Mouse (Mus musculus) ovary, postnatal 10 days (tissue): ENCODE data around the gene Zfp445.
A peak's percentile ranks its signal among the peaks of the same experiment; 100 is the strongest.

ENCODE experiments used
- DNase-seq: peaks from one replicate; pipeline ENCODE4 v3.0.0; 2022; ENCODE audit warnings: low spot score

The Zfp445 gene

GRCm38 (mm10) chr9:122836126-122836525 lies 29.7 kb downstream of the Zfp445 start:
- no peak for DNase-seq

GRCm38 (mm10) chr9:122829826-122830380 lies 35.9 kb downstream of the Zfp445 start:
- no peak for DNase-seq

GRCm38 (mm10) chr9:122826743-122827142 lies 39.1 kb downstream of the Zfp445 start:
- DNase-seq: no peak

- no peak for DNase-seq
Measured at GRCm38 (mm10) chr9:122823374-122824017, 42.3 kb downstream of the Zfp445 start.

- no peak for DNase-seq
Measured at GRCm38 (mm10) chr9:122815239-122815851, 50.5 kb downstream of the Zfp445 start.

- no peak for DNase-seq
Measured at GRCm38 (mm10) chr9:122814775-122815174, 51.0 kb downstream of the Zfp445 start.

GRCm38 (mm10) chr9:122812386-122812785 lies 53.4 kb downstream of the Zfp445 start:
- DNase-seq: no peak

- no peak for DNase-seq
Measured at GRCm38 (mm10) chr9:122810212-122810611, 55.6 kb downstream of the Zfp445 start.

- DNase-seq: no peak
Measured at GRCm38 (mm10) chr9:122807186-122807585, 58.6 kb downstream of the Zfp445 start.

- no peak for DNase-seq
Measured at GRCm38 (mm10) chr9:122805845-122806341, 59.9 kb downstream of the Zfp445 start.

- DNase-seq: peak; percentile 85
Measured at GRCm38 (mm10) chr9:122805053-122805844, 60.6 kb downstream of the Zfp445 start, which contains the start of gene Tcaim. Gene Tcaim (plus strand): TSS chr9:122805539.
